Mouse (Mus musculus) gastrocnemius, postnatal 14 days (tissue): ENCODE results near the gene Gstt4. TPM values are rescaled to one million over a fixed set of nuclear protein-coding genes. Genes with fewer than 3 reads are reported as not detected.
"Not testable (repeated sequence)": the region's sequence is repeated elsewhere in the genome, so short reads cannot be mapped to it uniquely, and the experiment has no call there.

Experiments used
- DNase-seq: peaks from one replicate; pipeline ENCODE4 v3.0.0; 2021; ENCODE audit warnings: mixed read lengths
- intact Hi-C: fragments of 180-260 bp; cut with DNase I; formaldehyde crosslinking; loops from one replicate; pipeline ENCODE4 v1.15.1; 2025; ENCODE audit warnings: low total_unique reads
- total RNA-seq, 2 experiments: library from RNA; stranded (reverse); gene quantifications; 2 replicates each; pipeline ENCODE4 v1.2.3; 2021

Gene Gstt4
- total RNA-seq, 2 experiments from 2014 or later: not detected

GRCm38 (mm10) chr10:75843898-75844297 is 21.6 kb upstream of the Gstt4 start:
- DNase-seq, intact Hi-C loops: not testable (repeated sequence)

DNA sequence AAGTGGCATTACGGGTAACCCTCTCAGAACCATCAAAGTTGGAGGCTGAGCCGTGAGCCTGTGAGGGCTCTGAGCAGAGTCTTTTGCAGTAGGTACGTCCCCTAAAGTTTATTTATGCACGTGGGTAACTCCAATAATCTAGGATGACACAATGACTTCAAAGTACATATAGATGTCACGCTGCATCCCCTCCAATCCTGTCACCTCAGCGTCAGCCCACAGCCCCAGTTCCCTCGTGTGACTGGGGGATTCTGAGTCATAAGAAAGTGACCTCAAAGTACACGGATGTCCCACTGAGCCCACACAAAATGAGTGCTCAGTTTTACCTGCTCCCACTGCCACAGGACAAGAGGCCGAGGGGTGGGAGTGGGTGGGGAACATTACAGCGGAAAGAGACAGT is 16.7 kb upstream of the Gstt4 start:
- intact Hi-C loops: loop anchor here (10.0 kb wide), 1 partner anchor 254 kb away; the partner anchor contains the start of gene Ggt5
- DNase-seq: no peak

- intact Hi-C loops: loop anchor here (10.0 kb wide), 1 partner anchor 253 kb away; the partner anchor contains the start of gene Ggt5
Observed at GRCm38 (mm10) chr10:75837248-75837759, 15.0 kb upstream of the Gstt4 start, which contains the start of gene Gstt2. Gstt2 (minus strand) TSS chr10:75837424.

DNA sequence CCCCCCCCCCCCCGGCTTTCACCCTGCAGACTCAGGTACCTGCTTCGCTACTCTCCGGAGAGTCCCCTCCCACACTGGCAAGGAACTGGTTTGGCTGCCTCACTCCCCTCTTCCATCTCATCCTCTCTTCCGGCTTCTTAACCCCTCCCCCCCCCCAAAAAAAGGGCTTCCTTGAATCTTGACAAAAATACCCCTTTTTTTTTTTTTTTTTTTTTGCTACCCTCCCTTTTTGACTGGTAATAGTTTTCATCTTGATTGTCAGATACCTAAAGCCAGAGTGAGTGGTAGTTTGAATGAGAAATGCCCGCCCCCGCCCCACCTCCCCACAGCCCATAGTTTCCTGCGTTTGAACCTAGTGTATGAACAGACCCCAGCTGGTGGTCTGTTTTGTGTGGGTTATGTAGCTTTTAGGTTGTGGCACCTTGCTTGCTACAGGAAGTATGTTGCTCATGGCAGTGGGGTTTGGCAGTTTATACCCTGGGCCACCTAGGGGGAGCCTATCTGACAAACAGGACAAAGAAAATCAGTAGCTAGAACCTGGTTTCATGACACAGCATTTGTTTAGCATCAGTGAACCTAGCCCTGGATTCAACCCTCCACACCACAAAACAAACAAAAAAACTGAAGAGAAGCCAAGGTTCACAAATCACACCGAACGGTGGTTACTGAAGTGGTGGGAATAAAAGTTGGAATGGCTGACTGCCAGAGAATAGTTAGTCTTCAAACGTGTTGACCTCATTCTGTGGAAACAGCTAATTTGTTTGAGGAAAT is 13.6 kb upstream of the Gstt4 start:
- intact Hi-C loops: loop anchor here (10.0 kb wide), 1 partner anchor 251 kb away; the partner anchor contains the start of gene Ggt5
- no peak for DNase-seq

More at GRCm38 (mm10) chr10:75837248-75837759, 15.0 kb upstream of the Gstt4 start, which contains the start of gene Gstt2:
- DNase-seq: peak; percentile 92

GRCm38 (mm10) chr10:75835307-75835706 is 13.0 kb upstream of the Gstt4 start:
- intact Hi-C loops: loop anchor here (10.0 kb wide), 1 partner anchor 251 kb away; the partner anchor contains the start of gene Ggt5

DNA sequence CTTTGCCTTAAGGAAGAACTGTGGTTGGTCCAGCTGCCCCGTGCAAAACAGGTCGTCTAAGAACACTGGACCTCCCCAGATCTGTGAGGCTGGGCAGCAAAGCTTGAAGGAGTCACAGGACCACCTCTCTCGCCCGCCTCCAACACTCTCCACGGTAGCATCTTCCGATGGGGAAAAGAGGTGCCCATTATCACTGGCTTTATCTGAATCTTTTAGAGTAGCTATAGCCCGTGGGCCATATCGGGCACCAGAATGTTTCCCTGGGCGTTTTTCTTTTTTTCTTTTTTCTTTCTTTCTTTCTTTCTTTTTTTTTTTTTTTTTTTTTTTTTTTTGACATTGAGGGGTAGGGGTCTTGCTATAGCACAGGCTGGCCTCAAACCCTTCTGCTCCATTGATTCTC is 12.4 kb upstream of the Gstt4 start:
- no peak for DNase-seq
- intact Hi-C loops: loop anchor here (5.0 to 10.0 kb wide), 3 partner anchors 67 to 250 kb away; partner anchors contain the start of gene Ggt5

More at GRCm38 (mm10) chr10:75835307-75835706, 13.0 kb upstream of the Gstt4 start:
- peak; percentile 47 for DNase-seq

DNA sequence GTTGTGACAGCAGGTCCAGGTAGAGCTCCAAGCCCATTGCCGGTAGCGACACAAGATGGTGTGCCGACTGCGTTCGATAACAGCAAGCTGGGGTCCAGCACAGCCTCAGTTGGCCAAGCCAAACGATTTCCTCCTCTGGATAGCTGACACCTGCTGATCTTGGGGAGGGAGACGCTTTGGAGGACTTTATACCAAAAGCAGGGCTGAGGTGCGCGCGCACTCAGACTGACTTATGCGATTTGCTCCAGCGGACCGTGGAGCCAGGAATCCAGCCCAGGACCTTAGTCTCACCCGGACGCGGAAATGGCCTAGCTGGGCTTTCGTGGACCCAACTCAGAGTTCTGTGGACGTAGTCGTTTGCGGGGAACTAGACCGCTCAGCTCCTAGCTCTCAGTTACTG is 11.9 kb upstream of the Gstt4 start:
- peak; percentile 81 for DNase-seq
- intact Hi-C loops: loop anchor here (5.0 to 10.0 kb wide), 3 partner anchors 67 to 249 kb away; partner anchors contain the start of gene Ggt5

- peak; percentile 41 for DNase-seq
- intact Hi-C loops: loop anchor here (5.0 to 10.0 kb wide), 3 partner anchors 66 to 249 kb away; partner anchors contain the start of gene Ggt5
Observed at GRCm38 (mm10) chr10:75833456-75834080, 11.2 kb upstream of the Gstt4 start.

- peak; percentile 64 for DNase-seq
- intact Hi-C loops: loop anchor here (5.0 to 10.0 kb wide), 3 partner anchors 65 to 248 kb away; partner anchors contain the start of gene Ggt5
Observed at GRCm38 (mm10) chr10:75832272-75832895, 10.0 kb upstream of the Gstt4 start.

DNA sequence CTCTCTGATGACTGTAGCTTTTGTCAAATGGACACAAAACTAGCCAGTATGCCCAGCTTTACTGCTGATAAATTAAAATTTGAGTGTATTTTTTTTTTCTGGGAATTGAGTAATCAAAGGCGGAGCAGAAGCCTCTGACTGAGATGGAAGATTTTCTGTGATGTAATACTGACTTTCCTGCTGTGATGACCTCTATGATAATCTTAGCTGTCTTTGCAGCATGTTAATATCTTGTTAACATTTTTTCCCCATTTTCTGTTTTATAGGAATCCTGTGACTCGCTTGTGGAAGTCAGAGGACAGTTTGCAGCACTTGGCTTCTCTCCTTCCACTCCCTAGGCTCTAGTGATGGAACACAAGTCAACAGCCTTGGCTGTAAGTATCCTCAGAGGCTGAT is 7.9 kb upstream of the Gstt4 start:
- DNase-seq: no peak
- intact Hi-C loops: loop anchor here (5.0 to 10.0 kb wide), 3 partner anchors 63 to 245 kb away; partner anchors contain the start of gene Ggt5

DNA sequence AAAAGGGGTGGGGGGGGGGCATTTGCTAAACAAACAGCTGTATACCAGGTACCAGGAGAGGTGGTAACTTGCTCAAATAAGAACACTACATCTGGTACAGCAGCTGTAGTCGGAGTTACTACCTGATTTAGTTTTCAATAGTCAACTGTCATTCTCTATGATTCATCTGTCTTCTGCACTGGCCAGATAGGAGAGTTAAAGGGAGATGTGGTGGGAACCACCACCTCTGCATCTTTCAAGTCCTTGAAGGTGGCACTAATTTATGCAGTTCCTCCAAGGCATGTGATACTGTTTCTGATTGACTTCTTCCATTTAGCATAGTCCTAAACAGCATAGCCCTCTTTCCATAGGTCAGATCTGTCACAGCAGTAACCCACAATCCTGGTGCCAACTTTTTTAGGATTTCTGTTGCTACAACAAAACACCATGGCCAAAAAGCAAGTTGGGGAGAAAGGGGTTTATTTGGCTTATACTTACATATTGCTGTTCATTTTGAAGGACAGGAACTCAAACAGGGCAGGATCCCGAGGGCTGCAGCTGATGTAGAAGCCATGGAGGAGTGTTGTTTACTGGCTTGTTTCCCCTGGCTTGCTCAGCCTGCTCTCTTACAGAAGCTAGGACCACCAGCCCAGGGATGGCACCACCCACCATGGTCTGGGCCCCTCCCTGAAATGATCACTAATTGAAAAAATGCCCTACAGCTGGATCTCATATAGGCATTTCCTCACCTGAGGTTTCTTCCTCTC is 7.4 kb upstream of the Gstt4 start:
- DNase-seq: no peak
- intact Hi-C loops: loop anchor here (5.0 to 10.0 kb wide), 3 partner anchors 62 to 245 kb away; partner anchors contain the start of gene Ggt5

GRCm38 (mm10) chr10:75828500-75828931 is 6.2 kb upstream of the Gstt4 start:
- intact Hi-C loops: no loop called here

GRCm38 (mm10) chr10:75827668-75828360 is 5.5 kb upstream of the Gstt4 start:
- intact Hi-C loops: no loop called here
- peak; percentile 73 for DNase-seq

More at GRCm38 (mm10) chr10:75828500-75828931, 6.2 kb upstream of the Gstt4 start:
- peak; percentile 84 for DNase-seq

- DNase-seq: no peak
- intact Hi-C loops: no loop called here
Observed at GRCm38 (mm10) chr10:75824530-75824929, 2.2 kb upstream of the Gstt4 start.

DNA sequence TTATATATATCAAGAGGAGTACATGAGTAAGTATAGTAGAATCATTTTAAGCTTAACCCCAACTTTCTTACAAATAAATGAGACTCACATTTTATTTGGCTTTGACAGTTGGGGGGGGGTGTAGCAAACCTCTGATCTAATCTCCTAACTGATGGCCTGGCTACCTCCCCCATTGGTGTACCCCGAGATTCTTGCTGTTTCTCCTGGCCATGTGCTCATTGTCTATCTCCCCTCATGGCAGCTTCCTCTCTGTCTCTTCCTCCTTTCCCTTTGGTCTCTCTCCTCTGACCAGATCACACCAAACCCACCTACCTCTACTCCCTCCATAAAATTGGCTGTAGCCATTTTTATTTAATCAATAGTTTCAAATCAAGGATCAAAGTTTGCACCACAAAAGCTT is 1.4 kb upstream of the Gstt4 start:
- DNase-seq: no peak
- intact Hi-C loops: no loop called here

- DNase-seq: no peak
- intact Hi-C loops: no loop called here
Observed at GRCm38 (mm10) chr10:75819882-75820281, 2.5 kb downstream of the Gstt4 start.

GRCm38 (mm10) chr10:75818641-75819040 is 3.7 kb downstream of the Gstt4 start:
- DNase-seq: no peak
- intact Hi-C loops: no loop called here

- no peak for DNase-seq
- intact Hi-C loops: no loop called here
Observed at GRCm38 (mm10) chr10:75804217-75804616, 18.1 kb downstream of the Gstt4 start.
